Mouse (Mus musculus) E14TG2a.4 (cell line): ENCODE results near the gene Lrrc28.

Experiments used
- CTCF ChIP-seq: conservative IDR thresholded peaks from 2 replicates; pipeline ENCODE4 v1.5.1; 2014; ENCODE audit warnings: low read length
- NANOG ChIP-seq: IDR thresholded peaks from 2 replicates; pipeline ENCODE4 v1.6.1; 2014; ENCODE audit warnings: borderline replicate concordance, low read length, mixed read lengths
- POU5F1 ChIP-seq: IDR thresholded peaks from 2 replicates; pipeline ENCODE4 v1.6.1; 2014; ENCODE audit warnings: low read length, borderline replicate concordance

- TF ChIP-seq CTCF: no peak
- TF ChIP-seq POU5F1: no peak
- no peak for TF ChIP-seq NANOG
Observed at GRCm38 (mm10) chr7:67548599-67549041, 96.4 kb downstream of the Lrrc28 start.
